Mouse (Mus musculus) forebrain, embryonic 16.5 days (tissue): ENCODE measurements around the gene Col20a1. TPM values are rescaled to one million over a fixed set of nuclear protein-coding genes. Genes with fewer than 3 reads are reported as not detected.

Source experiments
- ATAC-seq: fragments of 200-750 bp; cut with Nextera tagmentation; 2 replicates; pipeline ENCODE4 v1.8.0; 2017; ENCODE audit warnings: mild to moderate bottlenecking, moderate library complexity
- H3K27ac ChIP-seq: fragments of 300-500 bp; sonication (generic); 2 replicates; pipeline ENCODE4 v1.5.1; 2014; ENCODE audit warnings: low read length, control low read depth
- H3K27me3 ChIP-seq: fragments of 300-500 bp; sonication (generic); replicated peaks from 2 replicates; pipeline ENCODE4 v1.6.1; 2014; ENCODE audit warnings: low read length; ENCODE audit not compliant: control insufficient read depth, insufficient read depth
- H3K36me3 ChIP-seq: fragments of 300-500 bp; sonication (generic); 2 replicates; pipeline ENCODE4 v1.6.1; 2014; ENCODE audit not compliant: control insufficient read depth, insufficient read depth
- H3K4me1 ChIP-seq: fragments of 300-500 bp; sonication (generic); replicated peaks from 2 replicates; pipeline ENCODE4 v1.6.1; 2014; ENCODE audit warnings: low read length; ENCODE audit not compliant: control insufficient read depth, insufficient read depth
- H3K4me2 ChIP-seq: fragments of 300-500 bp; sonication (generic); 2 replicates; pipeline ENCODE4 v1.6.1; 2014; ENCODE audit warnings: mild to moderate bottlenecking, low read length, control low read depth
- H3K4me3 ChIP-seq: fragments of 300-500 bp; sonication (generic); replicated peaks from 2 replicates; pipeline ENCODE4 v1.5.1; 2014; ENCODE audit warnings: mild to moderate bottlenecking, low read length, control low read depth
- H3K9ac ChIP-seq: fragments of 300-500 bp; sonication (generic); replicated peaks from 2 replicates; pipeline ENCODE4 v1.6.1; 2014; ENCODE audit warnings: low read depth, low read length, control low read depth
- H3K9me3 ChIP-seq: fragments of 300-500 bp; sonication (generic); 2 replicates; pipeline ENCODE4 v1.6.1; 2016; ENCODE audit warnings: low read length; ENCODE audit not compliant: control insufficient read depth
- WGBS: fragments of 180-500 bp; shearing (Covaris S2); extraction: QIAGEN DNeasy Blood & Tissue Kit; methylation state at CpG from one replicate; pipeline ENCODE4 v1.1.7; 2014; 5-methylcytosine and 5-hydroxymethylcytosine counted together
- polyA plus RNA-seq: library from polyadenylated mRNA; unstranded; fragments of >200 nt; fragmentation: Nextera tagmentation; extraction: Ambion mirVana; gene quantifications from 2 replicates; pipeline ENCODE4 v1.2.1, GENCODE M21; 2015

Gene Col20a1
- polyA plus RNA-seq = 0.13 and 0.15 TPM in 2 replicates

DNA sequence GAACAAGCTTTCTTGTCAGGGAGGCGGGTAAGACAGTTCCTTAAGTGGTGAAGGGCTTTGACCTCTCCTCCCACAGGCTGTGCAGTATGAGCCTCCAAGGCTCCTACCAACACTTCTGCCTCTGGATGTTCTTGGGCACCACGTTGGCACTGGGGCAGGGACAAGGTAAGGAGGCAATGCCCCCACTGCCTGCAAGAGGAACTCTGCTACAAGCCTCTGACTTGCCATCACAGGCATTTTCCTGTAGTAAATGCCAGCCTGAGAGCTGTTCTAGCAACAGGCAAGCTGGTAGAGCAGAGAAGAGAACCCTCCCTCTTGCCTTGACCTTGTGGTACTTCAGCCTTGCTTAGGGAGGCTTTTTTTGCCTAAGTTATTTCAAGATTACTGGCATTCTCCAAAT, at the start of gene Col20a1:
TSS of gene Col20a1 (plus strand) at position 87 of the 400 bp plus-strand sequence.
- Histone ChIP-seq H3K4me1 (no peaks in the 10 kb centered on the region), H3K4me3 (no peak within 1 kb of the TSS), H3K27ac (no peak within 1 kb of the TSS), H3K4me2 (no peak within 1 kb of the TSS), H3K36me3 (peaks cover 7% of the 10 kb centered on the region), H3K9ac (no peak within 1 kb of the TSS), H3K9me3 (no peaks in the 10 kb centered on the region), H3K27me3 (no peaks in the 10 kb centered on the region)
- no peak for ATAC-seq
- WGBS = 64% methylated on average over 2 of the region's 2 CpGs

GRCm38 (mm10) chr2:180940187-180940586, 46.1 kb upstream of the Col20a1 start:
- no peak for ATAC-seq
- Histone ChIP-seq H3K27ac (no peak overlapping the region), H3K27me3 (no peaks in the 10 kb centered on the region), H3K4me3 (no peak overlapping the region), H3K36me3 (no peaks in the 10 kb centered on the region), H3K9ac (no peak overlapping the region), H3K4me2 (no peak overlapping the region), H3K9me3 (no peaks in the 10 kb centered on the region), H3K4me1 (peaks cover 4% of the 10 kb centered on the region)

GRCm38 (mm10) chr2:180941869-180942268, 44.5 kb upstream of the Col20a1 start:
- Histone ChIP-seq H3K9me3 (no peaks in the 10 kb centered on the region), H3K36me3 (no peaks in the 10 kb centered on the region), H3K4me1 (peaks cover 4% of the 10 kb centered on the region), H3K4me2 (no peak overlapping the region), H3K27ac (no peak overlapping the region), H3K4me3 (no peak overlapping the region), H3K9ac (no peak overlapping the region), H3K27me3 (no peaks in the 10 kb centered on the region)
- peak; percentile 57; the same call in 1 of the 2 replicates for ATAC-seq

DNA sequence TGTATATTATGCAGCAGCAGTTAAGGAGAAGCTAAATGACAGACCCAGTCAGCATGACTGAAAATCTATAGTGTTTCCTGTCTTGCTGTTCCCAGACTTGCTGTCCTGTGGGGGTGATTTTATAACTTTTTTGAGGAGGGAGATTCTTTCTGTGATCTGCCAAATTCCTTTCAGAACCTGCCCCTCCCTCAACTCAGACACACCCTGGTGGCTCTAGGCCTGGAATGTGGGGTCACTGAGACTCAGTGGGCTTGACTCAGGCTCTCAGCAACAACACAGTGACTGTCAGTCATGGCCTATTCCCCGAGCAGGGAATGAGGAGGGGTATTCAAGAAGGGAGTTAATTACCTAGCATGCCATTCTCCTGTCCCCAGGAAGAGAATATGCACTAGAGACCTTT, 36.4 kb upstream of the Col20a1 start:
- Histone ChIP-seq H3K4me1 (peaks cover 34% of the 10 kb centered on the region), H3K27me3 (no peaks in the 10 kb centered on the region), H3K36me3 (no peaks in the 10 kb centered on the region), H3K9ac (no peak overlapping the region), H3K9me3 (no peaks in the 10 kb centered on the region), H3K27ac (no peak overlapping the region), H3K4me3 (no peak overlapping the region), H3K4me2 (no peak overlapping the region)
- ATAC-seq = no peak
- WGBS = 19% methylated on average over 1 of the region's 1 CpGs

GRCm38 (mm10) chr2:180952731-180953171, 33.6 kb upstream of the Col20a1 start:
- H3K36me3 ChIP-seq = no peaks in the 10 kb centered on the region
- peak; percentile 68 for ATAC-seq
- peak overlapping the region; percentile 74 for H3K4me2 ChIP-seq
- 1% methylated on average over 9 of the region's 9 CpGs for WGBS
- peaks cover 34% of the 10 kb centered on the region for H3K4me1 ChIP-seq
- H3K27ac ChIP-seq = peak overlapping the region; percentile 53
- H3K9ac ChIP-seq = peak overlapping the region; percentile 64
- H3K27me3 ChIP-seq = no peaks in the 10 kb centered on the region
- peak overlapping the region; percentile 49 for H3K4me3 ChIP-seq
- no peaks in the 10 kb centered on the region for H3K9me3 ChIP-seq

DNA sequence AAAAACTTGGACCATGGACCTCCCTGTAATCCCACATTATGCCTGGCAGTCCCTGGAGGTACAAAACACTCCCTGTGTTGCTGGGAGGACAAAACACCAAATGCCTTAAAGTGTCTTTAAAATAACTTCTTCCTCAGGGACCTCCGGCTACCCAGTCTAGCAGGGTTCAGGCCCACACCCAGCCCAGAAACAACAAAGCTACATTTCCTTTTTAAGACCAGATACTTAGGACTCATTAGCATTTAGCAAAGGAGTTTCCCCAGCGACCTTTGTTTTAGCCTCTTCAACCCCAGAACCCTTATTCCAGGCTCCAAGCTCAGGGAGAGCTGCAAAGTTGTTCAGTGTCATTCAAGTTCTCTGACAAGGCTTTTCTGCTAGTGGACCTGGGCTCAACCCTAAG, 32.7 kb upstream of the Col20a1 start:
- no peaks in the 10 kb centered on the region for H3K27me3 ChIP-seq
- peak overlapping the region; percentile 74 for H3K4me2 ChIP-seq
- H3K4me1 ChIP-seq = peaks cover 34% of the 10 kb centered on the region
- H3K4me3 ChIP-seq = peak overlapping the region; percentile 49
- no peaks in the 10 kb centered on the region for H3K36me3 ChIP-seq
- H3K9me3 ChIP-seq = no peaks in the 10 kb centered on the region
- 3% methylated on average over 2 of the region's 2 CpGs for WGBS
- peak overlapping the region; percentile 53 for H3K27ac ChIP-seq
- no peak for ATAC-seq
- peak overlapping the region; percentile 64 for H3K9ac ChIP-seq

GRCm38 (mm10) chr2:180954061-180955047, 32.0 kb upstream of the Col20a1 start, which contains the start of gene Nkain4:
Gene Nkain4 (minus strand): TSS chr2:180954699.
- Histone ChIP-seq H3K4me2 (peak within 1 kb of the TSS; percentile 74), H3K9ac (peak within 1 kb of the TSS; percentile 64), H3K9me3 (no peaks in the 10 kb centered on the region), H3K4me3 (peak within 1 kb of the TSS; percentile 49), H3K4me1 (peaks cover 34% of the 10 kb centered on the region), H3K36me3 (no peaks in the 10 kb centered on the region), H3K27ac (peak within 1 kb of the TSS; percentile 53), H3K27me3 (no peaks in the 10 kb centered on the region)
- ATAC-seq = peak; percentile 92
- under 1% methylated on average over 52 of the region's 52 CpGs for WGBS

DNA sequence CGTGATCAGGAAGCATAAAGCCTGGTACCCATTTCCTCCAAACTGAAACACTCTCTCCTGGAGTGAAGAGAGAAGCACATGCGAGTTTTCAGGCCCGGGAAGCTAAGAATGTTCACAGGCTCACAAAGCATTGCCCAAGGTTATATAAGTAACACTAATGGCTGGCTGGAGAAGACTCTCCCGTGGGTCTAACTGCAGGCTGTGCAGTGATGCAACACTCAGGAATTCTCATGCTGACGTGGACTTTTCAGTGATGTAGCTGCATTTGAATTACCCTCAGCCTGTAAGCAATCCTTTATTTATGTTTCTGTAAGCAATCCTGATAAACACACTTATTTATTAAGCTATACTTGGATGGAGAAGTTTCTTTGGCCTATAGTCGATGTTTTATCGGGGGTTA, 26.7 kb upstream of the Col20a1 start:
- Histone ChIP-seq H3K4me3 (no peak overlapping the region), H3K4me2 (no peak overlapping the region), H3K27ac (no peak overlapping the region), H3K27me3 (no peaks in the 10 kb centered on the region), H3K9me3 (no peaks in the 10 kb centered on the region), H3K4me1 (0 out of 2 replicates have a peak, but pooled peaks cover 3% of the 10 kb centered on the region), H3K9ac (no peak overlapping the region), H3K36me3 (no peaks in the 10 kb centered on the region)
- 80% methylated on average over 7 of the region's 7 CpGs for WGBS
- ATAC-seq = no peak

GRCm38 (mm10) chr2:180960187-180960586, 26.1 kb upstream of the Col20a1 start:
- ATAC-seq = no peak
- H3K4me2 ChIP-seq = no peak overlapping the region
- WGBS = 81% methylated on average over 3 of the region's 3 CpGs

More at GRCm38 (mm10) chr2:180960187-180960586, 26.1 kb upstream of the Col20a1 start:
- Histone ChIP-seq H3K9ac (no peak overlapping the region), H3K36me3 (no peaks in the 10 kb centered on the region), H3K27me3 (no peaks in the 10 kb centered on the region), H3K27ac (no peak overlapping the region), H3K9me3 (no peaks in the 10 kb centered on the region), H3K4me3 (no peak overlapping the region), H3K4me1 (no peaks in the 10 kb centered on the region)
